Mouse (Mus musculus) B cell, adult 67 days (primary cell): ENCODE data around the gene Itga7. TPM values are rescaled to one million over a fixed set of nuclear protein-coding genes. Genes with fewer than 3 reads are reported as not detected.

Source experiments
- total RNA-seq, 2 experiments: library from RNA; stranded (reverse); gene quantifications; 4 replicates each; pipeline ENCODE4 v1.2.4; 2023

Gene Itga7
- total RNA-seq, result under 1 TPM in 1 of 2 experiments, not detected in 1; 0.26 TPM

GRCm38 (mm10) chr10:128933574-128933973 lies at the start of gene Itga7:
TSS of gene Itga7 (plus strand) at chr10:128933818.

GRCm38 (mm10) chr10:128891296-128892094 lies 42.1 kb upstream of the Itga7 start, which contains the start of gene Gdf11:
TSS of gene Gdf11 (minus strand) at chr10:128891718.

GRCm38 (mm10) chr10:128900698-128901097 lies 32.9 kb upstream of the Itga7 start, which contains the start of gene Cd63:
TSS of gene Cd63 (plus strand) at chr10:128900989.

GRCm38 (mm10) chr10:128922822-128923012 lies 10.9 kb upstream of the Itga7 start, which contains the start of gene Rdh5:
TSS of gene Rdh5 (minus strand) at chr10:128922888.

GRCm38 (mm10) chr10:128923935-128924334 lies 9.7 kb upstream of the Itga7 start, which contains the start of gene Bloc1s1:
TSS of gene Bloc1s1 (minus strand) at chr10:128924035.

GRCm38 (mm10) chr10:128960590-128961584 lies 27.3 kb downstream of the Itga7 start, which contains the start of gene Mettl7b:
TSS of gene Mettl7b (minus strand) at chr10:128960988.

GRCm38 (mm10) chr10:128989131-128989530 lies 55.5 kb downstream of the Itga7 start, which contains the start of gene Olfr9:
TSS of gene Olfr9 (plus strand) at chr10:128989431.

Other genes with a start within 250 kb of the Itga7 start
- 10 to 100 TPM; 71.4 to 72.8 TPM for gene Rab5b, start 237.6 kb upstream of the Itga7 start, total RNA-seq
- gene Pmel, start 229.6 kb upstream of the Itga7 start, total RNA-seq, result 1 to 10 TPM in 1 of 2 experiments, under 1 TPM in 1; 0.87 to 1.2 TPM
- gene Cdk2, start 228.8 kb upstream of the Itga7 start, total RNA-seq, result 10 to 100 TPM; 56.7 to 61.7 TPM
- 100 to 1,000 TPM; 188 to 201 TPM for gene Dgka, start 189.0 kb upstream of the Itga7 start, total RNA-seq
- 10 to 100 TPM; 46.2 to 59.0 TPM for gene Pym1, start 185.9 kb upstream of the Itga7 start, total RNA-seq
- gene Mmp19, start 142.9 kb upstream of the Itga7 start, total RNA-seq, result not detected
- 10 to 100 TPM; 70.8 to 83.4 TPM for gene Dnajc14, start 129.8 kb upstream of the Itga7 start, total RNA-seq
- 10 to 100 TPM; 18.4 to 18.7 TPM for gene Tmem198b, start 129.4 kb upstream of the Itga7 start, total RNA-seq
- 10 to 100 TPM; 55.1 to 57.0 TPM for gene Sarnp, start 116.5 kb upstream of the Itga7 start, total RNA-seq
- gene Ormdl2, start 112.2 kb upstream of the Itga7 start, total RNA-seq, result 10 to 100 TPM; 21.2 to 25.7 TPM
- 10 to 100 TPM; 53.2 to 61.2 TPM for gene Gdf11, start 42.1 kb upstream of the Itga7 start, total RNA-seq
- 1 to 10 TPM; 1.2 to 1.7 TPM for gene Cd63, start 32.8 kb upstream of the Itga7 start, total RNA-seq
- gene Rdh5, start 10.9 kb upstream of the Itga7 start, total RNA-seq, result 1 to 10 TPM; 6.5 to 8.2 TPM
- 10 to 100 TPM; 67.9 to 70.9 TPM for gene Bloc1s1, start 9.8 kb upstream of the Itga7 start, total RNA-seq
- gene Mettl7b, start 27.2 kb downstream of the Itga7 start, total RNA-seq, result not detected
- gene Olfr9, start 55.6 kb downstream of the Itga7 start, total RNA-seq, result not detected
- not detected for gene Olfr763, start 77.0 kb downstream of the Itga7 start, total RNA-seq
- gene Olfr764-ps1, start 106.1 kb downstream of the Itga7 start, total RNA-seq, result not detected
- not detected for gene Olfr765, start 116.2 kb downstream of the Itga7 start, total RNA-seq
- not detected for gene Olfr766-ps1, start 135.2 kb downstream of the Itga7 start, total RNA-seq
- not detected for gene Olfr767, start 149.1 kb downstream of the Itga7 start, total RNA-seq
- not detected for gene Olfr768, start 165.6 kb downstream of the Itga7 start, total RNA-seq
- gene Olfr769, start 184.0 kb downstream of the Itga7 start, total RNA-seq, result not detected
- gene Olfr770, start 205.2 kb downstream of the Itga7 start, total RNA-seq, result not detected
- gene Olfr771, start 230.9 kb downstream of the Itga7 start, total RNA-seq, result not detected
- gene Olfr772, start 244.1 kb downstream of the Itga7 start, total RNA-seq, result not detected